Mouse (Mus musculus) cortical plate, adult 2 months (tissue): ENCODE measurements at regions not wholly inside any gene's neighbourhood (a gene's known extent, or its start where the extent isn't known, plus 50 kb on each side); places are given as distances from the start of the nearest gene placed in this dataset.

Experiments
- CTCF ChIP-seq: fragments of 200-500 bp; IDR thresholded peaks from 2 replicates; pipeline ENCODE4 v1.5.1; 2011; ENCODE audit warnings: mild to moderate bottlenecking, control low read depth, low read length; ENCODE audit not compliant: insufficient read depth; ENCODE audit errors: extremely low read depth
- POLR2A ChIP-seq: fragments of 200-500 bp; IDR thresholded peaks from 2 replicates; pipeline ENCODE4 v1.6.1; 2011; ENCODE audit warnings: mild to moderate bottlenecking, low read length, control low read depth; ENCODE audit not compliant: insufficient read depth; ENCODE audit errors: extremely low read depth

DNA sequence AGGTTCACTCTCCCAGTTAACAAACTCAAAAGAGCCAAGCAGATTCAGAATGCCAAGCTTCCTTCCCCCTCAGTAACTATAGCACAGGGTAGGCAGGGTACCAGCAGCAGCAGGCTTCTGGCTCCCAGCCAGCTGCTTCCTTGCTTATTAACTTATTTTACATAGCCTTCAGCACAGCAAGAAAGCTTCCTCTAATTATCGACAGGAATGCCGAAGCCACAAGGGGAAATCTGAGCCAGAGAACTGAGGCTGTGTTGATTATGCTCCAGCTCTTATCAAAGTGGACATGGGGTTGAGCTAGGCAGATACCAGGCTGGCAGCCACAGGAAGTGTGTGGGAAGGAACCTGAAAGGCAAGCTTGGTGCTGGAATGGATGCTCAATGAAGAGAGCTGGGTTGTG is 371.0 kb downstream of the Synb start:
- TF ChIP-seq POLR2A (no peak), CTCF (no peak)
